ENCODE assay signal across 16 mouse cellular contexts in genomic region chr7:46433874-46434273, GRCm38 (mm10). TPM values are rescaled to one million over a fixed set of nuclear protein-coding genes. Genes with fewer than 3 reads are reported as not detected.
A peak's percentile ranks its signal among the peaks of the same experiment; 100 is the strongest.
DNase-seq lines count a peak whose midpoint lies in the region; ATAC-seq lines count a peak whose summit lies in the region.
"Had no signal": no experiment of that assay in that cellular context is flagged by ENCODE, and none has a peak within 500 bp of the region (broad histone marks: within the 10 kb centered on the region; RNA-seq: fewer than 3 reads in every experiment).

No protein-coding gene starts in this region.

- no peaks in the 10 kb centered on the region for H3K36me3 ChIP-seq in kidney, embryonic 16.5 days (ENCODE audit: insufficient read depth, low read length)
- H3K36me3 ChIP-seq in forebrain, embryonic 13.5 days (ENCODE audit: poor library complexity, severe bottlenecking): 0 out of 2 replicates have a peak, but pooled peaks cover 5% of the 10 kb centered on the region
- H3K36me3 ChIP-seq in hindbrain, embryonic 14.5 days (replicated peaks; ENCODE audit: control insufficient read depth, insufficient read depth): 0 out of 2 replicates have a peak, but pooled peaks cover 5% of the 10 kb centered on the region
- peaks cover 7% of the 10 kb centered on the region; the same call in 1 of the 2 replicates for H3K36me3 ChIP-seq in midbrain, embryonic 16.5 days (ENCODE audit: control insufficient read depth, insufficient read depth, low read length)
- H3K36me3 ChIP-seq: limb, embryonic 12.5 days had no signal

- WGBS in kidney, embryonic 16.5 days: 45% methylated on average over 5 of the region's 5 CpGs
- WGBS in forebrain, embryonic 13.5 days: 49% methylated on average over 5 of the region's 5 CpGs
- 28% methylated on average over 5 of the region's 5 CpGs for WGBS in hindbrain, embryonic 14.5 days
- 34% methylated on average over 5 of the region's 5 CpGs for WGBS in midbrain, embryonic 16.5 days

- no peak overlapping the region for H3K4me3 ChIP-seq in kidney, embryonic 16.5 days (ENCODE audit: low read length)
- no peak overlapping the region for H3K4me3 ChIP-seq in forebrain, embryonic 13.5 days
- no peak overlapping the region for H3K4me3 ChIP-seq in hindbrain, embryonic 14.5 days (replicated peaks; ENCODE audit: low read length)
- H3K4me3 ChIP-seq in midbrain, embryonic 16.5 days (ENCODE audit: low read depth, low read length): no peak overlapping the region
- H3K4me3 ChIP-seq: limb, embryonic 12.5 days had no signal

- ATAC-seq in kidney, embryonic 16.5 days (ENCODE audit: low FRiP score, low TSS enrichment): peak; percentile 60; the same call in 1 of the 2 replicates
- peak; percentile 76 for ATAC-seq in forebrain, embryonic 13.5 days
- ATAC-seq in hindbrain, embryonic 14.5 days (ENCODE audit: low FRiP score): peak; percentile 53
- ATAC-seq in midbrain, embryonic 16.5 days: peak; percentile 29; the same call in 1 of the 2 replicates
- ATAC-seq in CD4-positive, CD25-positive, alpha-beta regulatory T cell, adult 4 months: no peak

- H3K4me2 ChIP-seq in kidney, embryonic 16.5 days (replicated peaks; ENCODE audit: low read depth, low read length): no peak overlapping the region
- no peak overlapping the region for H3K4me2 ChIP-seq in forebrain, embryonic 13.5 days
- H3K4me2 ChIP-seq in hindbrain, embryonic 14.5 days (replicated peaks): no peak overlapping the region
- H3K4me2 ChIP-seq in midbrain, embryonic 16.5 days (ENCODE audit: low read length): no peak overlapping the region
- H3K4me2 ChIP-seq: limb, embryonic 12.5 days had no signal

- DNase-seq in kidney, postnatal 14 days: no peak
- no peak for DNase-seq in hindbrain, embryonic 14.5 days (ENCODE audit: low spot score)
- DNase-seq in layer of hippocampus, adult 8-10 months (ENCODE audit: low spot score in 2 of 2): no peak
- no peak for DNase-seq in Muller cell, postnatal 12 days (ENCODE audit: inconsistent ontology term)
- DNase-seq: adrenal gland, postnatal 25 days; cerebellum, adult 9-10 months; gastrocnemius, postnatal 25 days; lung, adult 2 months; right cerebral cortex, adult 18-20 months; thymus, postnatal 4 days had no signal

- no peaks in the 10 kb centered on the region; the same call in 1 of the 2 replicates for H3K9me3 ChIP-seq in kidney, embryonic 16.5 days (ENCODE audit: low read length)
- H3K9me3 ChIP-seq in forebrain, embryonic 13.5 days (replicated peaks): no peaks in the 10 kb centered on the region
- no peaks in the 10 kb centered on the region for H3K9me3 ChIP-seq in hindbrain, embryonic 14.5 days (ENCODE audit: control insufficient read depth, low read length)
- H3K9me3 ChIP-seq in midbrain, embryonic 16.5 days (replicated peaks; ENCODE audit: control insufficient read depth, low read length, poor library complexity, severe bottlenecking): no peaks in the 10 kb centered on the region; the same call in 1 of the 2 replicates
- H3K9me3 ChIP-seq: limb, embryonic 12.5 days had no signal

- no peak overlapping the region for H3K9ac ChIP-seq in kidney, embryonic 16.5 days (replicated peaks; ENCODE audit: low read length)
- H3K9ac ChIP-seq in forebrain, embryonic 13.5 days: no peak overlapping the region
- no peak overlapping the region for H3K9ac ChIP-seq in hindbrain, embryonic 14.5 days
- no peak overlapping the region for H3K9ac ChIP-seq in midbrain, embryonic 16.5 days (ENCODE audit: low read depth, low read length)
- H3K9ac ChIP-seq: limb, embryonic 12.5 days had no signal

- no peak overlapping the region for H3K27ac ChIP-seq in kidney, embryonic 16.5 days (ENCODE audit: low read length)
- H3K27ac ChIP-seq in forebrain, embryonic 13.5 days: 0 out of 2 replicates have a peak overlapping the region, but pooled peaks have one; percentile 25
- H3K27ac ChIP-seq in hindbrain, embryonic 14.5 days: no peak overlapping the region
- no peak overlapping the region for H3K27ac ChIP-seq in midbrain, embryonic 16.5 days (ENCODE audit: low read length)
- H3K27ac ChIP-seq: limb, embryonic 12.5 days had no signal

- H3K27me3 ChIP-seq in kidney, embryonic 16.5 days (ENCODE audit: insufficient read depth, low read length): no peaks in the 10 kb centered on the region
- H3K27me3 ChIP-seq in forebrain, embryonic 13.5 days: no peaks in the 10 kb centered on the region
- no peaks in the 10 kb centered on the region for H3K27me3 ChIP-seq in hindbrain, embryonic 14.5 days (ENCODE audit: control insufficient read depth, insufficient read depth, low read length)
- H3K27me3 ChIP-seq in midbrain, embryonic 16.5 days (ENCODE audit: control insufficient read depth, insufficient read depth, low read depth, low read length): no peaks in the 10 kb centered on the region

- H3K4me1 ChIP-seq in kidney, embryonic 16.5 days (ENCODE audit: insufficient read depth, low read length): no peaks in the 10 kb centered on the region; the same call in 1 of the 2 replicates
- peaks cover 8% of the 10 kb centered on the region for H3K4me1 ChIP-seq in forebrain, embryonic 13.5 days
- H3K4me1 ChIP-seq in hindbrain, embryonic 14.5 days (replicated peaks; ENCODE audit: control insufficient read depth, insufficient read depth, low read length): peaks cover 5% of the 10 kb centered on the region; the same call in 1 of the 2 replicates
- H3K4me1 ChIP-seq in midbrain, embryonic 16.5 days (ENCODE audit: control insufficient read depth, insufficient read depth, low read length): no peaks in the 10 kb centered on the region

RNA-seq across cellular contexts. Expression of gene Kcnc1, which starts 37.6 kb away (rescaled TPM):
- polyA plus RNA-seq in kidney, embryonic 16.5 days (2015; fragmentation: Nextera tagmentation; extraction: Ambion mirVana): 0.04 TPM in 1 of 2 replicates, not detected in the other
- polyA plus RNA-seq in forebrain, embryonic 13.5 days (2015; fragmentation: Nextera tagmentation; extraction: Ambion mirVana): 3.6 and 6.9 TPM in 2 replicates
- polyA plus RNA-seq in hindbrain, embryonic 14.5 days (2014; fragmentation: Nextera tagmentation; extraction: Ambion mirVana): 16.6 and 20.8 TPM in 2 replicates
- 10.1 and 11.4 TPM in 2 replicates for polyA plus RNA-seq in midbrain, embryonic 16.5 days (2015; fragmentation: Nextera tagmentation; extraction: Ambion mirVana)
- 100 to 1,000 TPM; 103 to 134 (median 116) TPM for total RNA-seq in layer of hippocampus, adult 8-10 months (2022)
- polyA plus RNA-seq in CD4-positive, CD25-positive, alpha-beta regulatory T cell, adult 4 months (2017; shearing (Covaris generic)): under 1 TPM in 1 of 2 experiments, not detected in 1; 0.05 TPM
- polyA plus RNA-seq: heart, postnatal 0 days had no signal

RNA-seq across cellular contexts. Expression of gene Myod1, which starts 57.6 kb away (rescaled TPM):
- polyA plus RNA-seq in kidney, embryonic 16.5 days (2015; fragmentation: Nextera tagmentation; extraction: Ambion mirVana): 0.69 and 0.81 TPM in 2 replicates
- polyA plus RNA-seq in forebrain, embryonic 13.5 days (2015; fragmentation: Nextera tagmentation; extraction: Ambion mirVana): not detected in 2 replicates
- 0.10 and 0.11 TPM in 2 replicates for polyA plus RNA-seq in hindbrain, embryonic 14.5 days (2014; fragmentation: Nextera tagmentation; extraction: Ambion mirVana)
- 0.19 TPM in 1 of 2 replicates, not detected in the other for polyA plus RNA-seq in midbrain, embryonic 16.5 days (2015; fragmentation: Nextera tagmentation; extraction: Ambion mirVana)
- under 1 TPM in 1 of 4 experiments, not detected in 3; 0.24 TPM for total RNA-seq in layer of hippocampus, adult 8-10 months (2022)
- polyA plus RNA-seq in CD4-positive, CD25-positive, alpha-beta regulatory T cell, adult 4 months (2017; shearing (Covaris generic)): not detected
- total RNA-seq: adrenal gland, postnatal 25 days had no signal
- polyA plus RNA-seq: heart, postnatal 0 days had no signal
